Mouse (Mus musculus) urinary bladder, postnatal 25 days (tissue): ENCODE measurements around the gene 3110082I17Rik.

ENCODE experiments used
- DNase-seq: peaks from one replicate; pipeline ENCODE4 v3.0.0; 2022; ENCODE audit warnings: low spot score

The 3110082I17Rik gene

GRCm38 (mm10) chr5:139453031-139453430 lies 7.3 kb downstream of the 3110082I17Rik start:
- DNase-seq: no peak

GRCm38 (mm10) chr5:139449926-139450325 lies 10.4 kb downstream of the 3110082I17Rik start:
- no peak for DNase-seq

- no peak for DNase-seq
Measured at GRCm38 (mm10) chr5:139449161-139449791, 11.1 kb downstream of the 3110082I17Rik start.

GRCm38 (mm10) chr5:139448025-139448424 lies 12.3 kb downstream of the 3110082I17Rik start:
- DNase-seq: no peak

GRCm38 (mm10) chr5:139445258-139445657 lies 15.1 kb downstream of the 3110082I17Rik start:
- no peak for DNase-seq

- DNase-seq: no peak
Measured at GRCm38 (mm10) chr5:139442962-139443361, 17.4 kb downstream of the 3110082I17Rik start.

GRCm38 (mm10) chr5:139442428-139442827 lies 17.9 kb downstream of the 3110082I17Rik start:
- no peak for DNase-seq

GRCm38 (mm10) chr5:139441726-139442018 lies 18.7 kb downstream of the 3110082I17Rik start:
- DNase-seq: no peak

- no peak for DNase-seq
Measured at GRCm38 (mm10) chr5:139440926-139441725, 19.2 kb downstream of the 3110082I17Rik start.

- DNase-seq: no peak
Measured at GRCm38 (mm10) chr5:139440451-139440850, 19.9 kb downstream of the 3110082I17Rik start.

GRCm38 (mm10) chr5:139438440-139438839 lies 21.9 kb downstream of the 3110082I17Rik start:
- no peak for DNase-seq

GRCm38 (mm10) chr5:139437769-139438168 lies 22.6 kb downstream of the 3110082I17Rik start:
- DNase-seq: no peak

GRCm38 (mm10) chr5:139434940-139435339 lies 25.4 kb downstream of the 3110082I17Rik start:
- no peak for DNase-seq

- no peak for DNase-seq
Measured at GRCm38 (mm10) chr5:139433842-139434568, 26.3 kb downstream of the 3110082I17Rik start.

- no peak for DNase-seq
Measured at GRCm38 (mm10) chr5:139432747-139433508, 27.4 kb downstream of the 3110082I17Rik start.

GRCm38 (mm10) chr5:139432333-139432732 lies 28.0 kb downstream of the 3110082I17Rik start:
- no peak for DNase-seq

- DNase-seq: no peak
Measured at GRCm38 (mm10) chr5:139429818-139430341, 30.4 kb downstream of the 3110082I17Rik start.

GRCm38 (mm10) chr5:139427989-139428388 lies 32.3 kb downstream of the 3110082I17Rik start:
- DNase-seq: no peak

GRCm38 (mm10) chr5:139427001-139427400 lies 33.3 kb downstream of the 3110082I17Rik start:
- no peak for DNase-seq

- DNase-seq: no peak
Measured at GRCm38 (mm10) chr5:139425198-139425597, 35.1 kb downstream of the 3110082I17Rik start.

GRCm38 (mm10) chr5:139423026-139423865 lies 37.1 kb downstream of the 3110082I17Rik start, which contains the start of gene Gper1:
Gene Gper1, plus strand, starts transcription at chr5:139423151.
- DNase-seq: no peak
